Mouse (Mus musculus): Measurements from ENCODE around the gene Gucy1b1.

- TF ChIP-seq POLR2A (IDR thresholded peaks at IDR 0.05; ENCODE audit: insufficient read depth, low read length) = no peak
- no peak for TF ChIP-seq CTCF (IDR thresholded peaks at IDR 0.05; ENCODE audit: low read depth, low read length)
- no peak for TF ChIP-seq EP300 (IDR thresholded peaks at IDR 0.05; ENCODE audit: insufficient read depth, low read depth, low read length)
Measured at GRCm38 (mm10) chr3:82073741-82074181, 728 bp downstream of the Gucy1b1 start.

Measured in ES-Bruce4 (cell line).